Mouse (Mus musculus) R1 (cell line): ENCODE data around the gene Zfp282.
A peak's percentile ranks its signal among the peaks of the same experiment; 100 is the strongest.

ENCODE experiments used
- DNase-seq: peaks from one replicate; pipeline ENCODE4 v3.0.0-alpha.2; 2018; ENCODE audit warnings: low read depth, low spot score

Gene Zfp282

GRCm38 (mm10) chr6:47899416-47899815, 22.4 kb downstream of the Zfp282 start:
- DNase-seq, result no peak

GRCm38 (mm10) chr6:47903587-47903986, 26.6 kb downstream of the Zfp282 start:
- DNase-seq, result no peak

GRCm38 (mm10) chr6:47904361-47904760, 27.4 kb downstream of the Zfp282 start:
- peak; percentile 70 for DNase-seq

- peak; percentile 83 for DNase-seq
Observed at GRCm38 (mm10) chr6:47904917-47905695, 28.1 kb downstream of the Zfp282 start.

DNA sequence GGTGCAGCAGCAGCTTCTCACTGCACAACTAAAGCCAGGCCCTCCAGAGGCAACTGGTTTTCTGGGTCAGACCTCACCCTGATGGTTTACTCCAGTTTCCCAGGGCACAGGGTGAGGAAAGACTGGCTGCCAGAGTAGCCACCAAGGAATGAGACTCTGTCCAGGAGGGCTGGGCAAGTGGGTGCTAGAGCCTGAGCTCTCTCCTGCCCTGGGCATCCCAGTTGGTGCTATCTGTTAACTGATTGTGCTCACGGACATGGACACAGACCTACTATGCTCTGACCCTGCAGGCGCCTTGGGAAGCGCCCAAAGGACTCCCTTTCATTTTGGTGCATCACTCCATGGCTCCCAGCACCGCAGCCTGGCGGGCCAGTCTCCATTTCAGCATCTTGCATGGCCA, 29.3 kb downstream of the Zfp282 start:
- no peak for DNase-seq

GRCm38 (mm10) chr6:47909007-47909406, 32.0 kb downstream of the Zfp282 start:
- DNase-seq, result no peak

- DNase-seq, result no peak
Observed at GRCm38 (mm10) chr6:47911650-47912049, 34.6 kb downstream of the Zfp282 start.

DNA sequence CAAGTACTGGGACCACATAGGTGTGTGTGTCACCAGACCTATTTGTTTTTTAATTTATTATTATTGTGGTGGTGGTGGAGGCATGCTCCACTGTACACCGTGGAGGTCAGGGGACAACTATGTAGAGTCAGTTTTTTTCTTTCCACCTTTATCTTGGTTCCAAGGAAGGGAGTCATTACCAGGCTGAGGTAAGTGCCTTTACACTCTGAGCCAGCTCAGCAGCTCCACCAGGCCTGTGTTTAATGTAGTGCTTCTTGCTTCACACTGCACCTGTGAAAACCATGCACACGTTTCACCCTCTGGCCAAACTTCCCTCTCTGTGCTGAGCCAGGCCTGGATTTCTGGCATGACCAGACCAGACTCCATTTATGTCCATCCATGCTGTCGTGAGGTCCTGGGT, 36.0 kb downstream of the Zfp282 start:
- no peak for DNase-seq

GRCm38 (mm10) chr6:47917051-47917450, 40.0 kb downstream of the Zfp282 start:
- no peak for DNase-seq

DNA sequence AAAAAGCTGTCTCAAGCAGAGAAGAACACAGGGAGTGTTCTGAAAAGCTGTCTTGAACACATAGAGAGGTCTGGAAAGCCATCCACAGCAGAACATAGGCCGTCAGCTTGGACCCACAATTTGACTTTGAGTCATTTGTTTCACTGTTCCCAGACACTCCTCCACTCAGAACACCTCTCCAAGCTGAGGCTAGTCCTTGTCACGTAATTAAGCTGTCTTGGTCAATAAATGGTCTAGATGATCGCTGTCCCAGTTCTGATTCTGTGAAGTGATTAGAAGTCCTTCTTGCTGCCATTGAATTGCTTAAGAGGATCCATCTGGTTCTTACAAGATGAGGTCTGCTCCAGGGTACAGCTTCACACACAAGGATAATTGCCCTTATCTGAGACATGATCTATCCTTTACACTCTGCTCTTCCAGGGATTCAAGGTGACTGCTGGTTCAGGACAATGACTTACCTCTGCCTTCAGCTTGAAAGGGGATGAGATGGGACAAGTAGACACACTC, 41.8 kb downstream of the Zfp282 start:
- peak; percentile 18 for DNase-seq

GRCm38 (mm10) chr6:47919646-47920446, 42.8 kb downstream of the Zfp282 start:
- no peak for DNase-seq

DNA sequence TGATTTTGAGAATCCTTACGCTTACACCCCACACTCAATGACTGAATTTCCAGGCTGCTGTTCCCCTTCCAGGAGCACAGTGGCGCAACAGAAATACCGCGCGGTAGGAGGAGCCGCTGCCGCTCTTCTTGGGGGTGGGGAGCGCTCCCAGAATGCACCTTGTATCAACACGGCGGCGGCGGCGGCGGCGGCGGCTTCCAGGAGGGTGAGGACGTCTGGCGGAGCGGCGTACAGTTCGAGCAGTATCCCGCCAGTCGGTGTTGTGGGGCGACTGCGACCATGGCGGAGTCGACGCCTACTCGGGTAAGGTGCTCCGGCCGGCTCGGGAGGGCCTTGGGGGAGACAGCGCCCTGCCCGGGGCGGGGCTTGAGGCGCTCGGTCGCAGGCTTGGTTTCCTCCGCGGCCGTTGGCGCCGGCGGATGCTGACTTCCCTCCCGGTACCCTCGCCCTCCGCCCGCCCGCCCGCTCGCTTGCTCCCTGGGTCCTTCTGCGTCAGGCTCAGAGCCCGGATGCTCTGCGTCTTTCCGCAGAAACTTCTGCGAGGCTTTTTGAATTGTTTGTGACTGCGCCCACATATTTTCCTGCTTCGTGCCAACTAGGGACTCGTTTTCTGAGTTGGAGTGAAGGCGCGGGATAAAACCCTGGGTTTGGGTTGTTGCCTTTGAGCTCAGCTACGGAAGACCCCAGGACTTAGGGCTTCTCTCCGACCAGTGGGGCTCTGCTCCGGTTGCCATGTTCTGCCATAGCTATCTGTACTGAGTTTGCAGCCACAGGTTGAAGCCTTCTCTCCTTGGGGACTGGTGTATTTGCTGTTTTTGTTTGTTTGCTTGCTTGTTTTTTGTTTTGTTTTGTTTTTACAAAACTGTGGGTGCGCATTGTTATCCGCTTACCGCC, 43.7 kb downstream of the Zfp282 start, which contains the start of gene Zfp212:
Zfp212 (plus strand) TSS at position 30 of the 894 bp plus-strand sequence.
- peak; percentile 94 for DNase-seq

- peak; percentile 47 for DNase-seq
Observed at GRCm38 (mm10) chr6:47942461-47942860, 65.5 kb downstream of the Zfp282 start.

- DNase-seq, result peak; percentile 44
Observed at GRCm38 (mm10) chr6:47943021-47943691, 66.2 kb downstream of the Zfp282 start.

GRCm38 (mm10) chr6:47943721-47944120, 66.7 kb downstream of the Zfp282 start:
- no peak for DNase-seq

GRCm38 (mm10) chr6:47947388-47947787, 70.4 kb downstream of the Zfp282 start:
- DNase-seq, result no peak

DNA sequence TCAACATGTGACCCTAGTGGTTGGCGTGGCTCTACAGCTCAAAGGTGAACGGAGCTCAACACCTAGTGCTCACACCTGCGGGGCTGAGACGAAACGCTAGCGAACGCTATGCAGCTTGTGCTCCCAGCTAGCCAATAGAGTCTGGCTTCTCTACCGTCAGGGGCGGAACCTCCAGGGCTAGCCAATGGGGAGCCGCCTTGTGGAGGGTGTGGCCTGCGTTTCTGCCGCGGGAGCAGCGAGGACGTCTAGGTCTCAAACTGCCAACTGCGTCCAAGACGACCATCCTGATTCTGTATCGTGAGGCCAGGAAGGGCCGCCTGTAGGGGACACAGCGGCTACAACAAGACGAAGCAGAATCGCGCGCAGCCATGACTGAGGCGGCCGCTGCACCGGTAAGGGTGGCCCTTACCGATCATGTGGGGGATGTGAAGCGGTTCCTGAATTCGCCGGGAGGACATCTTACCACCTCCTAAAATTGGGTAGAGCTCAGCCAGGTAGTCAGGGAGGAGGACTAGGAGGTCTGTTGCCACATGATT, 76.3 kb downstream of the Zfp282 start, which contains the start of gene Zfp956:
Zfp956 (plus strand) TSS at position 200 of the 536 bp plus-strand sequence.
- peak; percentile 97 for DNase-seq

GRCm38 (mm10) chr6:47954425-47954824, 77.4 kb downstream of the Zfp282 start:
- DNase-seq, result no peak

GRCm38 (mm10) chr6:47957816-47958215, 80.8 kb downstream of the Zfp282 start:
- DNase-seq, result no peak
